Mouse (Mus musculus) embryo, embryonic 11.5 days (tissue): ENCODE data around the gene Homer2.
A peak's percentile ranks its signal among the peaks of the same experiment; 100 is the strongest.

ENCODE experiments used
- DNase-seq: peaks from one replicate; pipeline ENCODE4 v3.0.0-alpha.2; 2012; ENCODE audit warnings: low read depth, low spot score

The Homer2 gene

DNA sequence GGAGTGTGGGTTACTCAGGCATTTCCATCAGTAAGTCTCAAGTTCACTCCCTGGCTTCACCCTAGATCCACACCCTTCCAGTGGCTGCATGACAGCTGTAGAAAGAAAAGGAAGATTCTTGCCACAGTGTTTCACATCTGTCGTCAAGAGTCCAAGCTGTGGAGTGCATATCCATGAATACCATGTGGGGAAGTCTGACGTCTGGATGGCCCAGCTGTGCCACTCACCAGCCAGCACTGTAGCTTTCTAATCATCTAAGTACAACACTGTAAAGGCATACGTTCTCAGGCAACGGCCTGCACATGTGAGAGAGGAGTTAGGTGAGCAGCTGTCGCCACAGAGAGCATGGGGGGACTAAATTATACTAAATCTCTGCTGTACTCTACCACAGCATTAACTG, 56.0 kb downstream of the Homer2 start:
- DNase-seq: no peak

DNA sequence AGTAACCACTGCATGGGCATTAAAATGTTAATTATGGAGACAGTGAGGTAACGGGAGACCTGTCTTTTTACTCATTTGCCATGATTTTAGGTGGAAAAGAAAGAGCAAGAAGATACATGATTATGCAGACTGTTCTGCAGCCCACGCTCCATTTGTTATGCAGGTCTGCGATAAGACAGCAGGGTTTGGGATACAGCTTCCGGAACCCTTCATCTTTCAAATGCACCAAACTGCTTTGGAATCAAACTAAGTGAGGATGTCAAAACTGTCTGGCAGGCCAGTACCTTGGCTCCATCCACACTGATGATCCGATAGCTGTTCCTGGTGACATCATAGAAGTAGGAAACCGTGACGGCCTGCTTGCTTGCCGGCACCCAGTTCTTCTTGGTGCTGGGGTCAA, 58.1 kb downstream of the Homer2 start:
- DNase-seq: no peak

DNA sequence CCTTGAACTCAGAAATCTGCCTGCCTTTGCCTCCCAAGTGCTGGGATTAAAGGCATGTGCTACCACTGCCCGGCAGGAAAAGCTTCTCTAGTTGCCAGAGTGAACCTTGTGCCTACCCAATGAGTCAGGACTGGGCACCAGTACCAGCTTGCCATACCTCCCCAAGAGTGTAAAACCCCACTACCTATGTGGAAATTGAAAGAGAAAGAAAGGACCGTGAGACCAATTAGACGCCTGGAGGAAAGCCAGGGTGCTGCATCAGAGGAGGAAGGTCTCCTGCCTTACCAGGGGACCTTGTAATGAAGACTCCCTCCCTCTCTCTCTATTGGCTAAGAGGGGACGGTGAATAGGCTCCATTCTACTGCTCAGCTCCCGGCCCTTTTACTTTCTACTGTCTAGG, 59.4 kb downstream of the Homer2 start:
- DNase-seq: no peak

DNA sequence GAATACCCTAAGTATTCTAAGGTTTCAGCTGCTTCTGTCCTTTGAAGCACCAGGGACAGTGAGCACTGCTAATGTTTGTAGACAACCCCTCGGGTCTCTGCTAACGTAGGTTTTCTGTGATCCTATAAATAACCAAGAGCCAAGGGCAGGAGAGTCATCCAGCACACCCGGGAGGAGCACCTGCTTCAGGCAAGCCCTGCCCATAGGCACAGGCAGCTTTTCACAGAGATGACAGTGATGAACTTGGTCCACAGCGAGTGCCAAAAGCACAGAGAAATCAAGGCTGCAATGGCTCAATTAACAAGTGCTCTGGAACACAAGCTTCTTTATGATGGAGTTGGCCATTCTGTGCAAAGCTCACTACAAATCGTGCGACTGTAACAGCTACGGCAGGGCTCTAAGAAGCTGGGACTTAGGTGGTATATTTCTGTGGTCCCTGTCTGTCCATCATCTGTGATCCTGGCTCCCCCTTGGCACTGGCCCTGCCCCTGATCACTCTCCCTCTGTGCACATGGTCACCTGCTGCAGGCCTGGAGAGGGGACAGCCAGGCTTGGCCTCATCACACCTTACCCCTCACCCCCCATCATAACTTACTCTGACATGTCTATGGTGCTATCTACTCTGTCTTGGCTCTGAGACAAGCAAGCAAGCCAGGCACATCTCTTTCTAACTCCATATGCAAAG, 62.6 kb downstream of the Homer2 start:
- no peak for DNase-seq

DNA sequence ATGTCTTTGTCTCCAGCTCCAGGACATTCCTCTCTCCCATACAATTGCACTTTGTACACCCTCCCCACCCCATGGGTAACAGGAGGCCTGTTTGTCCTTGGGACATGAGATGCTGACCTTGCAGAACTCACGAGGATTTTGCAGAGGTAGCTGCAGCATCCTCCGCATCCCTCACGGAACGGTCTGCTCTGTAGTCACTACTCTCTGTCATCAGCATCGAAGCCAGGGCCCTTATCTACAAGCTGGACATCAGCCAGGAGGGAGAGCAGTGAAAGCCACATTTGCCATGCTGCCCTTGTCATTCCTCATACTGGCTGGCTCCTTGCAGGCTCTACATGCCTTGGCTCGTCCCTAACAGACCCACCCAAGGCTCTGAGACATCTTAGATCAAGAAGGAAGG, 66.2 kb downstream of the Homer2 start:
- DNase-seq: no peak

DNA sequence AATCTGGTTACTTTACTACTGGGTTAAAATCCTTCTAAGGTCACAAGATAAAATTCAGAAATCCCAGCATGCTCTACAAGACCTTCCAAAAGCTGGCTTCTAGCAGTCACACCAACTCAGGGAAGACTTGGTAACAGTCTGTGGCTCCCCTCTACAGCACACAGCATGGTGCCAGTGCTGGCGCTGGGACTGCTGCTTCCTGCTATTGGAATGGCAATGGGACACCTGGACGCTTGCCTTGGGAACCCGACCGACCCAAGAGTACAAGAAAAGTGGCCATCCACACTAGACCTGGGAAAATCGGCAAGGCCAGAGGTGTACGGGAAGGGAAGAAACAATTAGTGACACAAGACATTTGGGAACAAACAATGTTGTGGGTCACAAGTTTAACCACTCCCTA, 74.7 kb downstream of the Homer2 start:
- DNase-seq: no peak

DNA sequence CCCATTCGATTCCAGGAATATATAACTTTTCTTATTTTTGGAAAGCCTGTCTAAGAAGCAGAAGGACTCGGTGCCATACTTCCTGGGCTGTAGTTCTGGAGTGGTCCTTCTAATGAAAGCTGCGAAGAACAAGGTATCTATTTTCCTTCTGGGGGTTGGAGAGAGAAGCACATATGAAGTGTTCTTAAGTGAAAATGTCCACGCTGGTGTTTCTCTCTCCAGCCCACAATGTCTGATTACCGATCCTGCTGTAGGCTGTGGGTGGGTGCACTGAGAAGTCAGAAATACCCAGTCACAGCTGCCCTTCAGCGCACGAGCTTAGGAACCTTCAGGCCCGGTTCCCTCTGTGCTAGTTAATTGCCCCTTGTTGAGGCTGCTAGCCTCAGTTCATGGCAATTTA, 76.1 kb downstream of the Homer2 start:
- DNase-seq: no peak

DNA sequence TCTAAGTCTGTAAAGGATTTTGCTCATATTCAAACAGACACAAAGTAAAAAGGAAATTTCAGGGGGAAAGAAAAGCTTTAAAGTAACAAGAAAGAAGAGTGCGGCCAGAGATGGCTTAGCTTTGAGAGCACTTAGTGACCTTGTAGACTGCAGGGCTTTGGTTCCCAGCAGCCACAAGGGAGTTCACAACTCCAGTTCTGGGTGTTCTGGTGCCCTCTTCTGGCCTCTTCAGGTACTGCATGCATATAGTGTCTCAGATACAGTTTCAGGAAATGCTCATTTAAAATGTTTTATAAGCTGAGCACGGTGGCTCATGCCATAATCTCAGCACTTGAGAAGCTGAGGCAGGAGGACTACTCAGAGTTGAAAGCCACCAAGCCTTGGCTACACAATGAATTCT, 80.9 kb downstream of the Homer2 start:
- DNase-seq: no peak

DNA sequence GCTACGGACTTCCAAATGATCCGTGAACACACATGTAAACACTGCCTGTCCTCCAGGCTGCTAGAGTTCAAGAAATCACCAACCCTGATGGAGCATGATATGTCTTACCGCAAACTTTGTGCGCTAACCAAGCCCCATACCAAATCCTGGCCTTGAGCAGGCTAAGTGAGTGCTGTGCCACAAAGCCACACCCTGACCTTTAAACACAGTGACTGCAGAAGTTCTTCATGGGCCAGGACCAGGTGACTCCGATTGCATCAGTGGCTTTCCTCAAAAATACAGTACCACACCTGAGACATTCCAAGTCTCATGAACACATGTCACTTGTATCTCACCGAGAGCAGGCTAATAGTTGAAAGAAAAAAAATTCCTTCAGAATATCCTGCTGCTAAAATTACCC, 83.6 kb downstream of the Homer2 start:
- DNase-seq: no peak

DNA sequence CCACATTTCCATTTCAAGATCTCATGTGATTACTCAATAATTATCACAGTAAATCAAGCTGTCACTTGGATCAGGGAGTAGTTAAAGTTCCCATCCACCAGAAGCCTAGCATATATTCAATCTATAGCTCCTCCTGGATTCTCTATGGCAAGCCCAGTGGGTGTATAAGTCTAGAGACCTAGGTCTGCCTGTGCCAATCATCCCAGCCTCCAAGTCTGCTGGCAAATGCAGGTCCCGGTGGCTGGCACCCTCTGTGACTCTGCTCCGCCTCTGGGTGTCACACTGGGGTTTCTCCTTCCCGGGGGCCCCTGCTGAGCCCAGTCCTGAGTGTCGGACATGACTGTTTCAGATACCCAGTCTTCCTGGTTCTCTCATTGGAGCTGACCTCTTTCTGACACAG, 84.5 kb downstream of the Homer2 start:
- no peak for DNase-seq

DNA sequence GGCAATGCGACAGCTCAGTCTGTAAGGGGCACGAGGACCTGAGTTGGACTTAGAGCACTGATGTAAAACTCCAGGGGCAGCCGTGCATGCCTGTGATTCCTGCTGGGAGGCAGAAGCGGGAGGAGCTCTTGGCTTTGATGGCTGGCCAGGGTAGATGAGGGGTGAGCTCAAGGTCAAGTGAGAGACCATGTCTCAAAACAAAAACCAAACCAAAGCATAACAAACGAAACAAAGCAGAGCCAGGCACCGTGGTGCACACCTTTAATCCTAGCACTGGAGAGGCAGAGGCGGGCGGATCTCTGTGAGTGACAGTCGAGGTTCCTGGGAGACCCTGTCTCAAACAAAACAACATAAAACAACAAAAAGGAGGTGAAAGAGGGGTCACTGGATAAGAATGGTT, 92.3 kb downstream of the Homer2 start:
- DNase-seq: no peak

DNA sequence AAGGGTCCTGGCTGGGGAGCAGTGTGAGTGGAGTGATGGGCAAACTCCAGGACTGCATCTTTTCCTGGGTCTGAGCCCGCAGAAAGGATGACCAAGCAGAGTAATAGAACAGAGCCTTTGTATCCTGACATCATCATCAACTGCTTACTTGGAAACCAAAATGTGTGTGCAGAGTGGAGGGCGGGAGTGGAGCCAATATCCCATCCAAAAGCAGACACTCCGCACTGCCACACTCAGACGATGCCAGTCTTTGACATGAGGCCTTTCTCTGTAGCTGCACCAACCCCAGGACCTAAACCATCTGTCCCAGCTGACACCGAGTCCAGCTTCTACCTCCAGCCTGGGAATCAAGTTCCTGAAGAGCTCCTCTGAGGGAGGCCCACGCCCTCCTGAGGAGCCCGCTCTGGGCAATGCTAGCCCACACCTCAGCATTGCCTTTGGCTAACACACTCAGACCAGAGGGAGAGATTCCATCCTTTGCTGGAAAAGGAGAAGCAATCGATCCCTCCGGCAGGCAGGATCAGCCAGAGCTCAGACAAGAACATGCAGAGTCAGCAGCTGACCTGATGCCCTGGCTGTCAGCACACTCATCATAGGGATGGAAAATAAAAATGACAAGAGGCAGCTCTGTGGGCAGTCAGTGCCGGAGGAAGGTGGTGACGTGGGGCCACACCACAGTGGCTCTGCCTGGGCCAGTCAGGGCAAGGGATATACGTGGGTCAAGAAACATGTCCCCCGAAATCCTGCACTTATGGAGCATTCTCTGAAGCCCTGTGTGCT, 94.3 kb downstream of the Homer2 start:
- DNase-seq: no peak

DNA sequence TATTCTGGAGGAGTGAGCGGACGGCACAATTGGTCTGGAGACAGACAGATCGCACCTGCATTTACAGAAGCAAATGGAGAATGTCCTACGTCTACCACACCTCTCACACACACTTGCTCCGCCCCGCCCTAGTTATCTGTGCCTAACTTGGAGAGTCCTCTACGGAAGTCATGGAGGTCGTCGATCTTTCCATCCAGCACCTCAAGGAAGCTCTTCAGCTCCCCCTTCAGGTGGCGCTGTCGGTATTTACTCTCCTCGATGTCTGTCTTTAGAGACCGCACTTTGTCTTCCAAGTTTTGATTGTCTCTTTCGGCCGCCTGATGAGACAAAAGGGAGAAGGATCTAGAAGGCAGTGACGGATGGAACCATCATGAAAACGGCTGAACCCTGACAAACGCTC, 97.2 kb downstream of the Homer2 start:
- DNase-seq: peak; percentile 13

DNA sequence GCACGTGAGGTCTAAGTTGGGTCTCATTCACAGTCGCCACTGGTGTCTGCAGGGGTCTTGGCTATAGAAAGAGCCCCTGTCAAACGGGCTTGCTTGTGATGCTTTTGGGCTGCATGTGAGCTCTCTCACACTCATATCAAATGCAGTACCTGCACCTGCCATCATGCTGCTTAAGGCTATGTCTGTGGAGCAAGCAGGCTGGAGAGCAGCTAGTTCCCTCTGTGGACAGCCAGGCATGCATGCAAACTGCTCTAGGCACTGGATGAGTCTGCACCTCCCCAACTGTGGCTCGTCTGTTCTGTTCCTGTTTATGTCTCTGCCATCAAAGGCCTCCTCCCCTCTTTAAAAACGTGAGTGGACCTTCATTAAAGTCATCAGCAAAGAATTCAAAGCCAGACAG, 100.9 kb downstream of the Homer2 start:
- no peak for DNase-seq

DNA sequence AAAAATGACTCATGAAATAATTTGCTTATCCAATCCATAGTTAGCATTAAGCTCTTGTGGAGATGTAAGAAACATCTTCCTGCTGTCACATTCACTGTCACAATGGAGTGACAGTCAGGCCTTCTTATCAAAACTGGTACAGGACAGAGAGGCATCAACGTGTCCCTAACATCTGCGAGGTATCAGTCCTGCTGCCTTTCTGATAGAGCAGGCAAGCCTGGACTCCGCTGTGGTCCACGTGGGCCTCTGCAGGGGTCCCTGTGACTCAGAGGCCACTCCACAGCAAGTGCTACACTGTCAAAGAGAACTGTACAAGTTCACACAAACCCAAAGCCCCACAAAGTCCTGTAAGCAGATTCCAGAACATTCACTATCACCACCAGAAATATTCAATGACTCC, 101.8 kb downstream of the Homer2 start:
- DNase-seq: no peak

DNA sequence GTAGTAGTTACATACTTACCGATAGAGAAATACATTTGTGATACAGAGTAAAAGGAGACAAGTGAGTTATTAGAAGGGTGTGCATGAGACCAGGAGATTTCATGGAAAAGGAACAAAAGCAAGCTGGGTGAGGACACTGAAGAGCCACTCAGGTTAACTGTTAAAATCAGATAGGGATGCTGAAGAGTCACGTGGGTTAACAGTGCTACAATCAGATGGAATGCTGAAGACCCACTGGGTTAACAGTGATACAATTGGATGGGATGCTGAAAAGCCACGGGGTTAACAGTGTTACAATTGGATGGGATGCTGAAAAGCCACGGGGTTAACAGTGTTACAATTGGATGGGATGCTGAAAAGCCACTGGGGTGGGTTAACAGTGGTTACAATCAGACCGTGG, 102.3 kb downstream of the Homer2 start:
- DNase-seq: no peak

DNA sequence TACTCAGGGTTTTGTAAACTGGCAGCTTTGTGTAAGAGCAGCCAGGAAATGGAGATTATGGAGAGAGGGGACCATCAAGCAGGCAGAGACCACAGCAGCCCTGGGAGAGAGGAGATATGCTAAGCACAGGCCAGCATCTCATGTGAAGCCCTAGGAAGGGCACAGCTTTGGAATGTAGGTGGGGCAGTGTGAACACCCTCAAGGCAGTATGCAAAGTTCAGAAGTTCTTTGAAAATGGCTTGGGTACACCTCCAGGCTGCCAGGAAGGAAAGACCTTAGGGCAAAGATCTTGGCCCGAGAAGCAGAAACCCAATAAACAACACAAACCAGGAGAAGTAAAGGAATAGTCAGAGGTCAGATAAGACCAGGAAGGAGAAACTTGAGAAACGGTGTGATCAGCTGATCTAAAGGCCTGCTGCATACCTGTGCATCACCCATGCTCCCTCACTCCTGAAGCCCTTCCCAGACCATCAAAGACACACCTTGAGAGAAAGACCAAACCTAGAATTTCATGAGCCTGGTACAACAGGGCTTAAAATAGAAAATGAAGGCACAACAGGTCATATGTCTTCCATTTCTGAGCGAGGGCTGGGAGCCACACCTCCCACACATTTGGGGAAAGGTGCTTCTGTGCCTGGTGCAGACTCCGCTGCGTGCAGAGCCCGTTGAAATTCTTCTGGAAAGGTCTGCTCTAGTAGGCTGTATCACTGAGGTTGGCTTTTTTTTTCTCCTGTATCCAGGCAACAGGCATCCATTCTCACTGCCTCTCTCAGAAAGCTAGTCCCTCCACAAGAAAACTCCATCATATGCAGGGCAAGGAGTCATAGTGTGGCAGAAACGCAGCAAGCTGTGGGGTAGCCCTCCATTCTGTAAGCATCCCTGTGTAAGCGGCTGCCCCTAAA, 107.7 kb downstream of the Homer2 start:
- no peak for DNase-seq

DNA sequence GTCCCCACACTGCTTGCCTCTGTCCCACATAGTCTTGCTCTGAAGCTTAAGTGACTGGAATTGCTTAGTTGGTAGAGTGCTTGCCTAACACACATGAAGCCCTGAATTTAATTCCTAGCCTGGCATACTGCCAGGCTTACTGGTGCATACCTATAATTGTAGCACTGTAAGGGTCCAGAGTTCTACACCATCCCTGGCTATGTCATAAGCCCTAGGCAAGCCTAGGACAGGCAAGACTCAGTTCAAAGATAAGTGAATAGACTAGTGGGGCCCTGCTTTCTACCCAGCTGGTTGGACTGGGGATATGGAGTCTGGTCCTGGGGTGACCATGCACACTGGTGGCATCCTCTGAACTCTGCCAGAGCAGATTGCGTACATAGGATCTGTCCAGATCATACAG, 109.7 kb downstream of the Homer2 start:
- no peak for DNase-seq

DNA sequence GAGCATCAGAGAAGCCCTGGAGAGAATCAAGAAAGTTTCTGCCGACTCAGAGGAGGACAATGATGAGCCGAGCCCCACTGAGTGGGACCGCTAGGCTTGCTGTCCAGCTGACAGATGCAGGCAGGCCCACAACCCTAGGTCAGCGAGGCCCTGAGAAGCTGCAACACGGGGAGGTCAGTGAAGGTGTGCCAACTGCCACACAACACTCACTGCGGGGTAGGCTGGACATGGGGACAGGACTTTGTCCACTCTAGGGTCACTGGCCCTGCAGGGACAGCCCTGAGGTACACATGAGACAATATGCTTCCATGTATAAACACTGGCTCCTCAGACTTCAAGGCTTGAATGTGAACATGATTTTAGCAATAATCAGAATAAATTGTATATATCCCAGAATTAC, 111.2 kb downstream of the Homer2 start:
- no peak for DNase-seq

DNA sequence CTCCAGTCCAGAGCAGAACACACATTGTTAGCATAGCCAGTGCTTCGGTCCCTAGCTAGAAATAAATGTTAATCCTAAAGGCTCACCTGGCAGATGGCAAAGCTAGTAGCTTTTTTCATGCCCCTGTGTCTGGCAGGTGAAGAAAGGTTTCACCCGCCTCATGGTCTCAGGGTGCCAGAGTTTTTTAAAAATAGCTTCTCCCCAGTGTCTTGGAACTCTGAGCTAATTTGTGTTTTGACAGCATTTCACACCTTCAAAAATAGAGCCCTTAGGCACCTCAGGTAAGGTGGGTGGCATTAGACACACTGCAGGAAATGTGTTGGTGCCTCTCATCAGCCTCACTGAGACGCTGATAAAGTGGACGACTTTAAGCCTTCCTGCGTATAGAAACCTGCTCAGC, 112.3 kb downstream of the Homer2 start:
- no peak for DNase-seq

DNA sequence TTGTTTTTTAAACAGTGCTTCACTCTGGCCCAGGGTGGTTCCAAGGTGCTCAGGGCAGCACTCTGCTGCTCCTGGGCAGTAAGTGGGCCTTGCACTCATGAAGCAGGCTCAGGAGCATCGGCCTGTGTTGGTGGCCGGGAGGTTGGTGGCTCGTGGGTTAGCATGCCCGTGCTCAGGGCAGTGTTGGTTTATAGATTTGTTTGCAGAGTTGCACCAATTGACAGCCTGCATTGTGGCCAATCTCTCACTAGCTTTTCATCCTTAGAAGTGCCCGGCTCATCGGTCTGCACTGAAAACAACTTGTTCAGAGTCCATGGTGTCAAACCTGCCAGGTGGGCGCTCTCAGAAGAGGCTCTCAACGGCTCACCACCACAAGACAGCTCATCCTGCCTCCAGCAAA, 113.9 kb downstream of the Homer2 start:
- no peak for DNase-seq

DNA sequence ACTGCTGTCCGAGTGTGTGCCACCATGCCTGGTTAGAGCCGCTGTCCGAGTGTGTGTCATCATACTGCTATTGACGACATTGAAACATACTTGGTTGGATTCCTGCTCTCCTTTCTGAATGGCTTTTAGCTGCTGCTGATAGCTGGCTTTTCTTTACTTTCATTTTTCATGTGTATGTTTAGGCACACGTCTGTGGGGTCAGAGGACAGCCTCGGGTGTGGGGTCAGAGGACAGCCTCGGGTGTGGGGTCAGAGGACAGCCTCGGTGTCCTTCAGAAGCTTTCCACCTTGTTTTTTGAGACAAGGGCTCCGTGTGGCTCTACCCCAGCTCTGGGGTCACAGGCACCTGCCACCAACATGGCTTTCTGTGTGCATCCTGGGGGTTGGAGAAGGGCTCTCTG, 114.6 kb downstream of the Homer2 start:
- no peak for DNase-seq

DNA sequence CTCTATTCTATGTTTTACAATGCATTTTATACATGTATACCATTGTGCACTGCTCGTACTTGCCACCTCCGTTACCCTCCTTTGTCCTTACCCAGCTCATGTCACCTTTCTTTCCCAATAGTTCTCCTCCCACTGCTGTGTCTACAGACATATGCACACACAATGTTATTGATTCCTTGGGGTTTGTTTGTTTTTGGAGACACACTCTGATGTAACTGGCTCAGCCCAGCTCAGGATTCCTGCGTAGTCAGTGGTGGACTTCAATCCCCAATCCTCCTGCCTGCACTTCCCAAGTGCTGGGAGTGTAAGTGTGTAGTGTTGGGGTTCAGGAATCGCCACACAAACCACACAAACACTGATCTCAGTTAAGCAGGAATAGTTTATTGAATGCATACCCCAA, 120.1 kb downstream of the Homer2 start:
- no peak for DNase-seq
